Mouse (Mus musculus): ENCODE measurements at regions not wholly inside any gene's neighbourhood (a gene's known extent, or its start where the extent isn't known, plus 50 kb on each side); places are given as distances from the start of the nearest gene placed in this dataset.
"Not testable (repeated sequence)": the region's sequence is repeated elsewhere in the genome, so short reads cannot be mapped to it uniquely, and the experiment has no call there.

- H3K4me1 ChIP-seq: no peaks in the 10 kb centered on the region
- H3K4me3 ChIP-seq: no peak overlapping the region
- no peaks in the 10 kb centered on the region for H3K27me3 ChIP-seq (ENCODE audit: low read depth, poor library complexity, severe bottlenecking)
- H3K9me3 ChIP-seq (replicated peaks): no peaks in the 10 kb centered on the region
- 90% methylated on average over 3 of the region's 3 CpGs for WGBS
- H3K27ac ChIP-seq: no peak overlapping the region
- H3K36me3 ChIP-seq: no peaks in the 10 kb centered on the region
- no peak for DNase-seq (ENCODE audit: low spot score)
These were observed 65.4 kb upstream of the Immp2l start for GRCm38 (mm10) chr12:40958536-40958935.

- 79% methylated on average over 2 of the region's 2 CpGs for WGBS
- no peaks in the 10 kb centered on the region for H3K36me3 ChIP-seq
- H3K4me3 ChIP-seq: no peak overlapping the region
- no peaks in the 10 kb centered on the region; the same call in 1 of the 2 replicates for H3K4me1 ChIP-seq
- no peak overlapping the region for H3K27ac ChIP-seq
- DNase-seq (ENCODE audit: low spot score): no peak
- H3K9me3 ChIP-seq (replicated peaks): no peaks in the 10 kb centered on the region
- no peaks in the 10 kb centered on the region for H3K27me3 ChIP-seq (ENCODE audit: low read depth, poor library complexity, severe bottlenecking)
These were observed 58.9 kb upstream of the Immp2l start for GRCm38 (mm10) chr12:40964996-40965395.

- Histone ChIP-seq H3K27me3 (ENCODE audit: low read depth, poor library complexity, severe bottlenecking) (no peaks in the 10 kb centered on the region), H3K4me3 (no peak overlapping the region), H3K36me3 (no peaks in the 10 kb centered on the region), H3K27ac (no peak overlapping the region), H3K9me3 (replicated peaks) (no peaks in the 10 kb centered on the region), H3K4me1 (no peaks in the 10 kb centered on the region; the same call in 1 of the 2 replicates)
- whole genome bisulfite sequencing: 89% methylated on average over 2 of the region's 2 CpGs
- DNase-seq (ENCODE audit: low spot score): no peak
These were observed 57.6 kb upstream of the Immp2l start for GRCm38 (mm10) chr12:40966308-40966707.

DNA sequence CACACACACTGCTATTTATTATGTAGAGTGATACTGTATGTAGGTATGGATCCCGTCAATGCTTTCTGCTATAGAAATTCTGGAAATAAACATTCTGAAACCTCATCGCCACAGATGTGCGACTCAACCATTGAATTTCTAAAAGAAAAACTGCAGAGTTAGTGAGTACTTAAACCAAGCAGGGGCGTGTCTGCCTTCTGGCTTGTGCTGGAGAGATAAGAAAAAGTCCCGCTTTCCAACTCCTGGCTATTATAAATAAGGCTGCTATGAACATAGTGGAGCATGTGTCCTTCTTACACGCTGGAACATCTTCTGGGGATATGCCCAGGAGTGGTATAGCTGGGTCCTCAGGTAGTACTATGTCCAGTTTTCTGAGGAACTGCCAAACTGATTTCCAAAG lies 57.2 kb upstream of the Immp2l start:
- H3K4me3 ChIP-seq; H3K9me3 ChIP-seq (replicated peaks); H3K4me1 ChIP-seq; H3K27ac ChIP-seq; H3K36me3 ChIP-seq; H3K27me3 ChIP-seq (ENCODE audit: low read depth, poor library complexity, severe bottlenecking); DNase-seq (ENCODE audit: low spot score): not testable (repeated sequence)
- 90% methylated on average over 6 of the region's 6 CpGs for WGBS

DNA sequence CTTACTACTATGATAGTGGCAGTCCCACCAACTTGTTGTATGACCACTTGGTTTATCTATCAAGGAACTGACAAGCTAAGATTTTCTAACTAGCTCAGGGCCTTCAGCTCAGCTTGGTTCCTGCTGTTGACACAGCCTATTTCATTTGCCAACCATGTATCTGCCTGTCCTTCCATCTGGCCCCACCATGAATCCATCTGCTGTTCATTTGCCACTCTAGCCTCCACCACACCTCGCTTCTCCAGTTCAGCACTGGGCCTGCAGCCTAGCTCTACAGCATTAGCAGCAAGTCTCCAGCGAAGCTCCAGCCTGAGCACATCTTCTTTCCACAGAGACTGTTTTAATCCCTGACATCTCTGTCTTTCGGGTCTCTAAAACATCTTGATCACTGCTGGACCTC lies 51.0 kb upstream of the Immp2l start:
- no peaks in the 10 kb centered on the region for H3K27me3 ChIP-seq (ENCODE audit: low read depth, poor library complexity, severe bottlenecking)
- no peaks in the 10 kb centered on the region for H3K36me3 ChIP-seq
- no peaks in the 10 kb centered on the region for H3K9me3 ChIP-seq (replicated peaks)
- no peak for DNase-seq (ENCODE audit: low spot score)
- no peak overlapping the region for H3K4me3 ChIP-seq
- 85% methylated on average over 3 of the region's 3 CpGs for WGBS
- no peaks in the 10 kb centered on the region for H3K4me1 ChIP-seq
- no peak overlapping the region for H3K27ac ChIP-seq

All from limb, embryonic 10.5 days (tissue).